Mouse (Mus musculus) intestine, embryonic 14.5 days (tissue): Measurements from ENCODE around the gene Olfr1357. TPM values are rescaled to one million over a fixed set of nuclear protein-coding genes. Genes with fewer than 3 reads are reported as not detected.

Experiments used
- ATAC-seq: fragments of 200-750 bp; cut with Nextera tagmentation; replicated peaks from 2 replicates; pipeline ENCODE4 v1.8.0; 2017; ENCODE audit warnings: low read depth, moderate number of reproducible peaks, moderate TSS enrichment, moderate library complexity; ENCODE audit not compliant: low FRiP score, low TSS enrichment
- DNase-seq: peaks from one replicate; pipeline ENCODE4 v3.0.0-alpha.2; 2018; ENCODE audit warnings: low spot score
- H3K27ac ChIP-seq: fragments of 300-500 bp; sonication (generic); 2 replicates; pipeline ENCODE4 v1.5.1; 2014; ENCODE audit warnings: low read depth, mild to moderate bottlenecking, control low read depth
- H3K27me3 ChIP-seq: fragments of 300-500 bp; sonication (generic); replicated peaks from 2 replicates; pipeline ENCODE4 v1.6.1; 2014; ENCODE audit warnings: low read length, control low read depth; ENCODE audit not compliant: control insufficient read depth, insufficient read depth
- H3K36me3 ChIP-seq: fragments of 300-500 bp; sonication (generic); 2 replicates; pipeline ENCODE4 v1.6.1; 2014; ENCODE audit warnings: low read length, control low read depth; ENCODE audit not compliant: control insufficient read depth, insufficient read depth
- H3K4me1 ChIP-seq: fragments of 300-500 bp; sonication (generic); replicated peaks from 2 replicates; pipeline ENCODE4 v1.6.1; 2014; ENCODE audit warnings: low read length, control low read depth, mixed read lengths; ENCODE audit not compliant: control insufficient read depth, insufficient read depth
- H3K4me2 ChIP-seq: fragments of 300-500 bp; sonication (generic); 2 replicates; pipeline ENCODE4 v1.6.1; 2014; ENCODE audit warnings: low read length
- H3K4me3 ChIP-seq: fragments of 300-500 bp; sonication (generic); 2 replicates; pipeline ENCODE4 v1.5.1; 2014; ENCODE audit warnings: low read depth, low read length, control low read depth, mixed read lengths
- H3K9ac ChIP-seq: fragments of 300-500 bp; sonication (generic); 2 replicates; pipeline ENCODE4 v1.6.1; 2014; ENCODE audit warnings: mild to moderate bottlenecking, low read length
- H3K9me3 ChIP-seq: fragments of 300-500 bp; sonication (generic); 2 replicates; pipeline ENCODE4 v1.6.1; 2016; ENCODE audit warnings: low read length, control low read depth; ENCODE audit not compliant: control insufficient read depth
- WGBS: fragments of 180-500 bp; shearing (Covaris S2); extraction: QIAGEN DNeasy Blood & Tissue Kit; methylation state at CpG from one replicate; pipeline ENCODE4 v1.1.7; 2014; 5-methylcytosine and 5-hydroxymethylcytosine counted together
- polyA plus RNA-seq: library from polyadenylated mRNA; unstranded; fragments of >200 nt; fragmentation: Nextera tagmentation; extraction: Ambion mirVana; gene quantifications from 2 replicates; pipeline ENCODE4 v1.2.1, GENCODE M21; 2014

The Olfr1357 gene
- polyA plus RNA-seq, 1 experiment from 2014 or later: not detected

- no peaks in the 10 kb centered on the region for H3K36me3 ChIP-seq
- ATAC-seq: no peak
- no peaks in the 10 kb centered on the region for H3K27me3 ChIP-seq
- H3K9ac ChIP-seq: no peak overlapping the region
- DNase-seq: no peak
- H3K4me3 ChIP-seq: no peak overlapping the region
- no peaks in the 10 kb centered on the region for H3K9me3 ChIP-seq
- H3K4me1 ChIP-seq: no peaks in the 10 kb centered on the region
- no peak overlapping the region for H3K4me2 ChIP-seq
- WGBS: 88% methylated on average over 1 of the region's 1 CpGs
- H3K27ac ChIP-seq: no peak overlapping the region
Measured at GRCm38 (mm10) chr10:78565070-78565469, 52.8 kb downstream of the Olfr1357 start.

Other genes starting within 250 kb of the Olfr1357 start
- gene Rrp1, start 205.0 kb downstream of the Olfr1357 start, polyA plus RNA-seq: 238 and 249 TPM in 2 replicates
- gene Cstb, start 192.4 kb downstream of the Olfr1357 start, polyA plus RNA-seq: 258 and 265 TPM in 2 replicates
- 10.2 and 12.0 TPM in 2 replicates for gene Pdxk, start 153.1 kb downstream of the Olfr1357 start, polyA plus RNA-seq
- not detected in 2 replicates for gene Olfr1358, start 100.6 kb downstream of the Olfr1357 start, polyA plus RNA-seq
- 44.1 and 46.8 TPM in 2 replicates for gene Ilvbl, start 43.7 kb downstream of the Olfr1357 start, polyA plus RNA-seq
- gene Syde1, start 26.1 kb downstream of the Olfr1357 start, polyA plus RNA-seq: 19.4 and 24.1 TPM in 2 replicates
- gene Casp14, start 100.2 kb upstream of the Olfr1357 start, polyA plus RNA-seq: 0.18 TPM in 1 of 2 replicates, not detected in the other
- 0.11 TPM in 1 of 2 replicates, not detected in the other for gene Ccdc105, start 135.0 kb upstream of the Olfr1357 start, polyA plus RNA-seq
- gene Slc1a6, start 162.4 kb upstream of the Olfr1357 start, polyA plus RNA-seq: 1.1 and 1.2 TPM in 2 replicates
- not detected in 2 replicates for gene Olfr1356, start 234.1 kb upstream of the Olfr1357 start, polyA plus RNA-seq